Mouse (Mus musculus) lung, postnatal 0 days (tissue): ENCODE data around the gene Itk. TPM values are rescaled to one million over a fixed set of nuclear protein-coding genes. Genes with fewer than 3 reads are reported as not detected.

Experiments
- ATAC-seq: fragments of 200-750 bp; cut with Nextera tagmentation; 2 replicates; pipeline ENCODE4 v1.8.0; 2017; ENCODE audit warnings: moderate library complexity
- DNase-seq: peaks from one replicate; pipeline ENCODE4 v3.0.0-alpha.2; 2016; ENCODE audit warnings: low spot score
- H3K27ac ChIP-seq: fragments of 300-500 bp; sonication (generic); 2 replicates; pipeline ENCODE4 v1.5.1; 2014; ENCODE audit warnings: antibody characterized with exemption, mild to moderate bottlenecking, low read length, mixed read lengths
- H3K27me3 ChIP-seq: fragments of 300-500 bp; sonication (generic); replicated peaks from 2 replicates; pipeline ENCODE4 v1.6.1; 2014; ENCODE audit warnings: low read length, mixed read lengths; ENCODE audit not compliant: insufficient read depth
- H3K36me3 ChIP-seq: fragments of 300-500 bp; sonication (generic); 2 replicates; pipeline ENCODE4 v1.6.1; 2014; ENCODE audit warnings: low read length, mixed read lengths; ENCODE audit not compliant: insufficient read depth
- H3K4me1 ChIP-seq: fragments of 300-500 bp; sonication (generic); 2 replicates; pipeline ENCODE4 v1.6.1; 2014; ENCODE audit warnings: antibody characterized with exemption, low read depth, low read length, mixed read lengths; ENCODE audit not compliant: insufficient read depth
- H3K4me2 ChIP-seq: fragments of 300-500 bp; sonication (generic); replicated peaks from 2 replicates; pipeline ENCODE4 v1.6.1; 2014; ENCODE audit warnings: low read depth, mild to moderate bottlenecking, low read length, moderate library complexity, mixed read lengths
- H3K4me3 ChIP-seq: fragments of 300-500 bp; sonication (generic); 2 replicates; pipeline ENCODE4 v1.5.1; 2014; ENCODE audit warnings: low read depth, low read length
- H3K9ac ChIP-seq: fragments of 300-500 bp; sonication (generic); replicated peaks from 2 replicates; pipeline ENCODE4 v1.6.1; 2014; ENCODE audit warnings: low read depth, mild to moderate bottlenecking
- H3K9me3 ChIP-seq: fragments of 300-500 bp; sonication (generic); 2 replicates; pipeline ENCODE4 v1.6.1; 2016; ENCODE audit warnings: low read length, mixed read lengths
- CTCF ChIP-seq: IDR thresholded peaks from 2 replicates; pipeline ENCODE4 v1.5.1; 2016; ENCODE audit warnings: antibody characterized with exemption, mild to moderate bottlenecking
- EP300 ChIP-seq: IDR thresholded peaks from 2 replicates; pipeline ENCODE4 v1.6.1; 2016; ENCODE audit warnings: antibody characterized with exemption, mild to moderate bottlenecking, control low read depth
- WGBS: fragments of 180-500 bp; shearing (Covaris S2); extraction: QIAGEN DNeasy Blood & Tissue Kit; methylation state at CpG from one replicate; pipeline ENCODE4 v1.1.7; 2014; 5-methylcytosine and 5-hydroxymethylcytosine counted together
- polyA plus RNA-seq: library from polyadenylated mRNA; unstranded; fragments of >200 nt; fragmentation: Nextera tagmentation; extraction: Ambion mirVana; gene quantifications from 2 replicates; pipeline ENCODE4 v1.2.1, GENCODE M21; 2015

Itk gene
- polyA plus RNA-seq, 1 experiment from 2014 or later = 0.13 TPM

- ATAC-seq = no peak
- H3K4me2 ChIP-seq = no peak overlapping the region
Observed at GRCm38 (mm10) chr11:46305881-46306520, 83.3 kb downstream of the Itk start.

GRCm38 (mm10) chr11:46304864-46305710, 84.2 kb downstream of the Itk start:
- Histone ChIP-seq H3K27ac (no peak overlapping the region), H3K27me3 (no peaks in the 10 kb centered on the region), H3K9ac (no peak overlapping the region), H3K36me3 (no peaks in the 10 kb centered on the region), H3K4me2 (no peak overlapping the region), H3K4me1 (no peaks in the 10 kb centered on the region), H3K4me3 (no peak overlapping the region), H3K9me3 (no peaks in the 10 kb centered on the region)
- 81% methylated on average over 9 of the region's 9 CpGs for WGBS
- ATAC-seq (no peak), DNase-seq (no peak)
- TF ChIP-seq CTCF (no peak), EP300 (no peak)

More at GRCm38 (mm10) chr11:46305881-46306520, 83.3 kb downstream of the Itk start:
- no peak overlapping the region for H3K27ac ChIP-seq
- no peaks in the 10 kb centered on the region for H3K36me3 ChIP-seq
- 71% methylated on average over 9 of the region's 9 CpGs for WGBS
- H3K27me3 ChIP-seq = no peaks in the 10 kb centered on the region
- H3K4me1 ChIP-seq = no peaks in the 10 kb centered on the region
- H3K9me3 ChIP-seq = no peaks in the 10 kb centered on the region
- H3K9ac ChIP-seq = no peak overlapping the region
- TF ChIP-seq EP300 (no peak), CTCF (no peak)
- no peak for DNase-seq
- H3K4me3 ChIP-seq = no peak overlapping the region

- Histone ChIP-seq H3K36me3 (no peaks in the 10 kb centered on the region), H3K27me3 (no peaks in the 10 kb centered on the region), H3K9ac (no peak overlapping the region), H3K4me2 (no peak overlapping the region), H3K27ac (no peak overlapping the region), H3K9me3 (no peaks in the 10 kb centered on the region), H3K4me1 (no peaks in the 10 kb centered on the region), H3K4me3 (no peak overlapping the region)
- ATAC-seq (no peak), DNase-seq (no peak)
- TF ChIP-seq CTCF (no peak), EP300 (no peak)
- WGBS = 78% methylated on average over 10 of the region's 10 CpGs
Observed at GRCm38 (mm10) chr11:46304093-46304492, 85.2 kb downstream of the Itk start.

GRCm38 (mm10) chr11:46302471-46302870, 86.8 kb downstream of the Itk start:
- TF ChIP-seq CTCF (no peak), EP300 (no peak)
- Histone ChIP-seq H3K4me1 (no peaks in the 10 kb centered on the region), H3K36me3 (no peaks in the 10 kb centered on the region), H3K9ac (no peak overlapping the region), H3K4me2 (no peak overlapping the region), H3K27me3 (no peaks in the 10 kb centered on the region), H3K27ac (no peak overlapping the region), H3K9me3 (no peaks in the 10 kb centered on the region), H3K4me3 (no peak overlapping the region)
- WGBS = 85% methylated on average over 9 of the region's 9 CpGs
- DNase-seq (no peak), ATAC-seq (no peak)

- no peak overlapping the region for H3K27ac ChIP-seq
- H3K4me1 ChIP-seq = no peaks in the 10 kb centered on the region
- DNase-seq = no peak
- no peak overlapping the region for H3K4me2 ChIP-seq
- WGBS = 89% methylated on average over 23 of the region's 23 CpGs
- TF ChIP-seq EP300 (no peak), CTCF (no peak)
- no peak for ATAC-seq
- H3K9ac ChIP-seq = no peak overlapping the region
- no peaks in the 10 kb centered on the region for H3K9me3 ChIP-seq
- H3K36me3 ChIP-seq = no peaks in the 10 kb centered on the region
- H3K27me3 ChIP-seq = no peaks in the 10 kb centered on the region
- H3K4me3 ChIP-seq = no peak overlapping the region
Observed at GRCm38 (mm10) chr11:46301579-46302248, 87.6 kb downstream of the Itk start.

- Histone ChIP-seq H3K36me3 (no peaks in the 10 kb centered on the region), H3K27me3 (no peaks in the 10 kb centered on the region), H3K4me2 (no peak overlapping the region), H3K4me3 (no peak overlapping the region), H3K27ac (no peak overlapping the region), H3K9ac (no peak overlapping the region), H3K9me3 (no peaks in the 10 kb centered on the region), H3K4me1 (no peaks in the 10 kb centered on the region)
- ATAC-seq (no peak), DNase-seq (no peak)
- TF ChIP-seq EP300 (no peak), CTCF (no peak)
- WGBS = 71% methylated on average over 6 of the region's 6 CpGs
Observed at GRCm38 (mm10) chr11:46299901-46300300, 89.4 kb downstream of the Itk start.
